Mouse (Mus musculus) natural killer cell, adult 2 months (primary cell): ENCODE measurements around the gene Cggbp1.
A peak's percentile ranks its signal among the peaks of the same experiment; 100 is the strongest.

Source experiments
- DNase-seq, 2 experiments: peaks; one replicate each; pipeline ENCODE4 v3.0.0; 2022; ENCODE audit warnings: low spot score in 2 of 2

Gene Cggbp1

DNA sequence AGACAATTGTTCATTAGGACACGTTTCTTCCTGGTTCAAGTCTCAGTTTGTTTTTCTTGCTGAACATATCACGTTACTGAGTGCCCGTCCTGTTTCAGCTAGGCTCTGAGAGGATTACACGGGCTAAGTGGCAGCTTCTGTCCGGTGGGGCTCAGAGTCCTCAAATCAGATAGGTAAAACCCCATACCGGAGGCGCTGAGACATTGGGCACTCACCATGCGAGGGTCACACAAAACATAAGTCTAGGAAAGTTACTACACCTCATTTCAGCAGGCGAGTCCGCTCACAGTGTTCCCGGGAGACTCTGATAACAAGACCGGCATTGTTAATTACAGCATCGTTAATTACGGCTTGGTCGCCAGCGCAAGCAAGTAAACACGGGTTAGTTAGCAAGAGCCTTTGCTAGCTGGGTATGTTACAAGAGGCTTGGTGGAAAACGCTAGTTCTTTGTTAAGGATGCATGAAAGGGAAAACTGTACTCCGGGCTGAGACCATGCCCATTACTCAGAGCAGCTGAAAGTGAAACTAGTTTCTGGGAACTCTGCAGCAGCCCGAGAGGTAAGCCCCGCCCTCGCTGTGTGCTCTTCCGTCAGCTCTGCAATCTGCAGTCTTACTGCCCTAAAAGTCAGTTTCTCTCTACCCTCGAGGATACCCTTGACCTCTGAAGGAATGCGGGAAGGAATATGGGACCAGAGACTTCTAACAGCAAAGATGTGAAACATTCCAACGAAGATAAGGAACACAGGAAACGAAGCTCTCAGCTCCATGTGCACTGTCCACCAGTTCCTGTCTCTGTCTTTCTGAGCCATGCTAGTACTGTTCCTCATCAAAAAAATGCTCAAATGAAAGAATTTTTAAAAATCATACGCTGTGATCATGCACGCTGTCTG lies 21.9 kb downstream of the Cggbp1 start:
- peak; percentile 63 to 69 for DNase-seq

DNA sequence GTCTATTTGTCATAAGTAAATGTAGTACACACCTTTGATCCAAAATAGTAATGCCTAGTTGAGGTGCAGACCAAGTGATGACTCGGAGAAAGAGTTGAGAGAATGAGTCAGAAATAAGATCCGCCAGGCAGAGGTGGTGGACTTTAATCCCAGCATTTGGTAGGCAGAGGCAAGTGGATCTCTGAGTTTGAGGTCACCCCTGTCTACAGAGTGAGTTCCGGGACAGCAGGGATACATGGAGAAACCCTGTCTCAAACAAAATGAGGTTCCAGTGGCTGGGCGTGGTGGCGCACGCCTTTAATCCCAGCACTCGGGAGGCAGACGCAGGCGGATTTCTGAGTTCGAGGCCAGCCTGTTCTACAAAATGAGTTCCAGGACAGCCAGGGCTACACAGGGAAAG lies 23.6 kb downstream of the Cggbp1 start:
- DNase-seq = no peak

DNA sequence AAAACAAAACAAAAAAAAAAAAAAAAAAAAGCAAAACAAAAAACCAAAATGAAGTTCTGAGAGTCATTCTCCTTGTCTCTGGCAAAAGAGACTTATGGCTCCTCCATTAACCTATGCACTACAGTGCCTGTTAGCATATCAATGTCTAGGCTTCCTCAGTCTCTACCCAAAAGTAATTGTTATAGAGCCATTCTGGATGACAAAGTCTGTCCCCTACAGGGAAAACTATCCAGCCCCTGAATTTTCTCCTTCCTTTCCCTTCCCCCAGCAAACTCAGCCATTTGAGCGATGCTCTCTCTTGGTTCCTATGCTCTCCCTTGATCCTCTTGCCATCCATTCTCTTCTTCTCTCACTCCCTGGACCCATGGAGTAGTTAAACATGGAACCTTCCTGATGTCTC lies 24.0 kb downstream of the Cggbp1 start:
- no peak for DNase-seq

DNA sequence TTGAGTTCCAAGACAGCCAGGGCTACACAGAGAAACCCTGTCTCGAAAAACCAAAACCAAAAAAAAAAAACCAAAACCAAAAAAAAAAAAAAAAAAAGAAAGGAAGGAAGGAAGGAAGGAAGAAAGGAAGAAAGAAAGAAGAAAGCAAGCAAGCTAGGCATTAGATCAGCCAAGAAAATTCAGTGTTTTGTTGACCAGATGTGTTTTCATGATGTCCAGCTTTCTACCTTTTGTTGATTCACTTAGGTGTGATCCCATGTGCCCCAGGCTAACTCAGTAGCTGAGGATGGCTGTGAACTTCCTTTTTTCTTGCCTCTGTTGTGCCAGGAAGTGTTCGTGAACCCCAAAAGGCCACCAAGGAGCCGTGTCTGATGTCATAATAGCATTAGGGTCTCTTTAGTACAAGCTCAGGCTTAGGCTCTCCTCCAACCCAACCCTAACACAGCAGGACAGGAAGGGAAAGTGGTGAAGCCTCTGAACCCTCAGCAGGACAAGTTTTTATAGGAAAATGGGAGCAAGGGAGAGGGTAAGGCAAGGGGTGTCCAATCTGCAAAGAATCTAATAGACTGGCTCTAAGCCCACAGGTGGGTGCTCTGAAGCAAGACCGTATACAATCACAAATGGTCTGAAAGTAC lies 25.0 kb downstream of the Cggbp1 start:
- no peak for DNase-seq

DNA sequence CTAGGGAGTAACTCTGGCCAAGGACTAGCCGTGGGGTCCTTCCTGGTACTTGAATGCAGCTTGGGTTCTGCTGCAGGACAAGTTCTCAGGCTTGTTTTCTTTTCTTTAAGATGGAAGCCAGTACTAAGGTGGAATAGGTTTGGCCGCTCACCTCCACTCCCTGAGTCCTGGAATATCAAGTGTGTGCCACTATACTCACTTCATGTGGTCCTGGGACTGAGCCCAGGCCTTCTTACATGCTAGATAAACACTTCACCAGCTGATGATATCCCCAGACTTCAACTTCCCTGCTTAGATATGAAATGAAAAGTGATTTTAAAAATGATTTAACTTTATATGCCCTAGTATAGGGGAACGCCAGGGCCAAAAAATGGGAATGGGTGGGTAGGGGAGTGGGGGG lies 25.5 kb downstream of the Cggbp1 start:
- DNase-seq = no peak

DNA sequence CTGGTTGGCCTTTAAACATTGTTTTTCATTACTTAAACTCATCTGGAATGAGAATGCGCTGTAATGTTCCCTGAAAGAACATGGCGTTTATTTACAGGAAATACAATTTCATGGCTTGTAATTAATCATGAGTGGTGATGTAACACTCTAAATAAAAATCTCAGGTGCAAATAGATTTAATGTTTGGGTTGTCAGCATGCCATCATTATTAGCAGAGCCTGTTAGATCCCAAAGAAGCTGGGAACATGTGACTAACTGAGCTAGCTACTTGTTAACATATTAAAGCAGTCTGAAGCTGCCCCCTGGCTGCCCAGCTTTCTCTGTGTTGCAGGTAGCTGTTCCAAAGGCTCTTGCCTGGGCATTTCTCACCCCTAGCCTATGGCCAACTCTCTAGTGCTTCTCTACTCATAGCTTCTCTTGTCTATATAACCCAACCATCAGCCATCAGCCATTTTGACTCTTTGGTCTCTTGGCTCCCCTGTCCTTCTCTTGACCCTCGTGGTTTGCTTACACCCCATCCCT lies 26.9 kb downstream of the Cggbp1 start:
- no peak for DNase-seq

DNA sequence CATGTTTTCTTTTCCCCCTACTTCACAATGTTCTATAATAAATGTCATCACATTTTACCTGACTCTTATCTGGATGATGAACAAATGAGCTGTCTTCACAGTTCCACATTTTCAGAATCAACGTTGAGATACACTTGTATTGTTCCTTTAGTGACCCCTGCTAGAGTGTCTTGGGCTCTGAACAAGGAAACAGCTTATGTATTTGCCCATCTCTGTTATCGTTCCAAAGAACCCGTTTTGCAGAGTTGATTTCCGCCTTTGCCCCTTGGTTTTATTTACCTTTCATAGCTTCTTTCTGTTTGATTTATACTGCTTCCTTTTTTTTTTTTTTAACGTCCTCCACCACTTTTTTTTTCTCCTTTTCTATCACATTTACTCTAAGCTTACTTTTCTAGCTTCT lies 27.9 kb downstream of the Cggbp1 start:
- DNase-seq = no peak

DNA sequence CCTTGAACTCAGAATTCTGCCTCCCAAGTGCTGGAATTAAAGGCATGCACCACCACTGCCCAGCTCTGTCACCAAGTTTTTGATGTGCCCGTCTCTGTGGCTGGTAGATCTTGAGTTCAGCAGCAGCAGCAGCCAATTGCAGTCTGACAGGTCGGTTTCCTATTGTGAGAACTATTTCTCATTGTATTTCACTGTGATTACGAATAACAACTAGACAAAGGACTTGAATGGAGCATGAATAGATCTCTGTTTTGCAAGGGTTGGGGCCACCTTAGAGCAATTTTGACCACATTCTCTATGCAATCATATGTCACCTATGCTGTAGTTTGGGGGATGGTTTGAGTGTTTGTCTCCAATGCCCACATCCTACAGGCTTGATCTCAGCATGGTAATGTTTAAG lies 29.2 kb downstream of the Cggbp1 start:
- no peak for DNase-seq

DNA sequence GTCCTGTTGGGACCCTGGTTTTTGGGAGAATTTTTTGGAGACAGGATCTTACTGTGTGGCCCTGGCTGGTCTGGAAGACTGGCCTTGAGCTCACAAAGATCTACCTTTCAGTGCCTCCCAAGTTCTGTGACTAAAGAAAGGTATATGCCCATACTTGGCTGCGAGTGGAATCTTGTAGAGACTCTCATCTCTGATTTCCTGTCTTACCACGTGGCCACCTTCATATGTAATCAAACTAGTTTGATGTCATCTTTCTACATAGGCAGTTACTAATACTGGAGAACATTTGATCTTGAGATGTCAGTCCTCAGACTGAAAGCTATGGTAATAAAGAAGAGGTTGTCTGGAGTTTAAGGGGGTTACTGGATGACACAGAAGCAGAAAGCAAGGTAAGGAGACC lies 29.6 kb downstream of the Cggbp1 start:
- DNase-seq = no peak

DNA sequence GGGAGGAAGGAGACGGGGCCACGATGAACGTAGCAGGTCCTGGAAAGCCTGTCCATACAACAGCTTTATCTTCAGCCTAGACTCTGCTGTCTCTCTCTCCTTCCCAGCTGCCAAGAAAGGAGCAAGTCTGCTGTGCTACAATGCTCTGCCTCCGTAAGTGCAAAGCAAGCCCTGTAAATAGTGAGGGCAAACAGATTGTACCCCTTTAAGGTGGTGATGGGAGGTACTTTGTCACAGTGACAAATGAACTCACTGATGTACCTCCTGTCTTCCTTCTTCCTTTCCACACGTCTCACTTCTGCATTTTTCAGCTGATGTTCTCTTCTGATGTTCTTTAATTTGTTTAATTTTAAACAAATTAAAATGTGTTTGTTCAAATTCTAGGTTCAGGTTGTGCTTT lies 32.1 kb downstream of the Cggbp1 start:
- no peak for DNase-seq

DNA sequence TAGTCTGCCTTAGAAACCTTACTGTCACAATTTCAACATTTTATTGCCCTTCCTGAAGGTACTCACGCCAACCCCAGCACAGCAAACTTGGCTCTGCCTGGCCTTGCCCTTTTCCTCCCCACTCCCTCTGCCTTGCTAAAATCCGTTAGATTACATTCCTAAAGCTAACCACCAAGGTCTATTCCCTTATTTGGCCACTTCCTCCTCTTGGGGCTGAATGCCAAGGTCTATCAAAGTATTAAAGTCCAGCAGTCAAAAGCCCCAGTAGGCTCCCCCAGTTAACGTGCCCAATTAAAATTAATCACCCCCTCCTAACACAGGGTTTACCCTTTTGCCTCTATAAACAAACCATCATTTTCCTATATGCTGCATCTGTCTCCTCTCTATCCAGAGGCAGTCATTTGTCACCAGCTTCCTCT lies 32.6 kb downstream of the Cggbp1 start:
- no peak for DNase-seq

DNA sequence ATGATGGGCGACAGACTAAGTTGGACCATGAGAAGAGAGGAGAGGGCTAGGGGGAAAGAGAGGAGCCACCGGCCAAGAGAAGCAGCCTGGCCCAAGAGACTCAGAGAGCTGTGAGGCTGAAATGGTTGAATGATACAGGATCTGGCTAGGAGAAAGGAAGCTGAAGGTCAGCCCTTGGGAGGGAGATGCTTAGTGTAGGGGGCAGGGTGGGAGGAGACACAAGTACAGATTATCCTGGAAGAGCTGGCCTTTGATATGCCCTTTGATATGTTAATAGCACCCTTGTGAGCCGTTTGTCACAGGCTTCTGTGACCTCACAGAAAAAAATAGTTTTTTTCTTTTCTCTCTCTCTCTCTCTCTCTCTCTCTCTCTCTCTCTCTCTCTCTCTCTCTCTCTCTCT lies 33.3 kb downstream of the Cggbp1 start:
- no peak for DNase-seq

DNA sequence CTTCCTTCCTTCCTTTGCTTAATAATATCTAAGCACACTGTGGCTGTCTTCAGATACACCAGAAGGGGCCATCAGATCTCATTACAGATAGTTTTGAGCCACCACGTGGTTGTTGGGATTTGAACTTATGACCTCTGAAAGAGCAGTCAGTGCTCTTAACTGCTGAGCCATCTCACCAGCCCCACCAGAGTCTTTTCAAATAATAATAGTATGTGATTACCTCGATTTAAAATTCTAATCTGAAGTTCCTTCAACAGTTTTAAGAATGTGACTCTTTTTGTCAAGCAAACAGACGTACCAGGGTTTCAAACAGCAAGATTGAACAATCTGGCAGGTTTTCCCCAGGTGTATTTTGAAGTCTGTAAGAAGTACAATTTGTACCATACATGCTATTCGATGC lies 33.8 kb downstream of the Cggbp1 start:
- DNase-seq = no peak

DNA sequence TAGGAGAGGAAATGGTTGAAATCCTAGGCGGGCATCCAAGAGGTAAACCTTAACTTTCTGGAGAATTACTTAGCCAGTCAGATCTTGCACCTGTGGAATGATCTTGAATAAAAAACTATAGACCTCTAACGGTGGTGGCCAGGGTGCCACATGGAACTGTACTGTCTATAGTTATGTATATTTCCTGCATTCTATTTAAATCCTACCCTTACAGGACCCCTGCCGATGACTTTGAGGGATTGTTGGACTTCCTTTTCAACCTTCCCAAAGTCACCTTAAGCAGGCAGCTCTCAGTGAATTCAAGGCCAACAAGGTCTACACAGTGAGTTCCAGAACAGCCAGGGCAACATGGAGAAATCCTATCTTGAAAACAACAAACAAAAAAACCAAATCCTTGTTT lies 37.7 kb downstream of the Cggbp1 start:
- no peak for DNase-seq

DNA sequence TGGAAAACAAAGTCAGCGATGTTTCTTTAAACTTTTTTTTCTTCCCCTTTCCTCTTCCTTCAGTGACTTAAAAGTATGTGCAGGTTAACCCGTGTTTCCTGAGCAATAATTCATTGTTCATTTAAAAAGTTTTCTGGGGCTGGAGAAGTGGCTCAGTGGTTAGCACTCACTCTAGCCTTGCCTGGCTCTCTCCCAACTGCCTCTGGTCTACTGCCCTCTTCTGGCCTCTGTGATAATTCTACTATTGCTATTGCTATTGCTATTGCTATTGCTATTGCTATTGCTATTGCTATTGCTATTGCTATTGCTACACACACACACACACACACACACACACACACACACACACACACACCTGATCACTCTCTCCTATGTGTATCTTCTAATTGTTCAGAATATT lies 47.3 kb downstream of the Cggbp1 start:
- peak; percentile 30 to 32 for DNase-seq

DNA sequence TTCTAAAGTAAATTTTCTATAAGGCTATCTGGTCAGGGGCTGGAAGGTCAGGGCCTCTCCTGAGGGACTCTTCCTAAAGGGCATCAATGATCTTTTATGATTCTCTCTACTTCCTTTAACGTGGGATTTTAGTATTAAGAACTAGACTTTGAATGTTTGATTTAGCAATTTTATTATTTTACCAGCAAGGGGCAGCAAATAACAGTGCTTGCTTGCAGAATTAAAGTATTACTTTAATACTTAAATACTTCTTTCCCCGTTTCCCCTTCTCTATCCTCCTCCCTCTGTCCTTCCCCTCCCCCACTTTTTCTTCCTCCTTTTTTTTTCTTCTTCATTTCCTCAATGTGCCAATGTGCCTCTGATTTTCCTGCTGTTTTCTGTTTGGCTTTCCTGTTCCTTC lies 51.5 kb downstream of the Cggbp1 start:
- no peak for DNase-seq

DNA sequence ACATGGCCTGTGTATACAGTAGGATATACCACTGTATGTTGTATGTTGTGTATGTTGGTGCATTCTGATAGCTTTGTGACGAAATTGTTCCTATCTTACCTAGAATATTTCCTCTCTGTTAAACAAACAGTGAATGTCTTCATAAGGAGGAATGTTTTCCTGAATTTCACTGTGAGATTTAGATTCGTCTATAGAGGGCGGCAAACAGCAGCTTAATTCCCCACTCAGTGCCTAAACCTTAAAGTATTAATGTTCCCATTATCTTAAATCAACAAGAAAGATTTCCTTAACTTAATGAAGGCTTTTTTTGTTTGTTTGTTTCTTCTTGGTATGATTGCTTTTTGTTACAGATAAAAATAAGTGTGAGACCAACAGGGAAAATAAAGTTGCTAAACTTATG lies 55.3 kb downstream of the Cggbp1 start:
- DNase-seq = no peak

DNA sequence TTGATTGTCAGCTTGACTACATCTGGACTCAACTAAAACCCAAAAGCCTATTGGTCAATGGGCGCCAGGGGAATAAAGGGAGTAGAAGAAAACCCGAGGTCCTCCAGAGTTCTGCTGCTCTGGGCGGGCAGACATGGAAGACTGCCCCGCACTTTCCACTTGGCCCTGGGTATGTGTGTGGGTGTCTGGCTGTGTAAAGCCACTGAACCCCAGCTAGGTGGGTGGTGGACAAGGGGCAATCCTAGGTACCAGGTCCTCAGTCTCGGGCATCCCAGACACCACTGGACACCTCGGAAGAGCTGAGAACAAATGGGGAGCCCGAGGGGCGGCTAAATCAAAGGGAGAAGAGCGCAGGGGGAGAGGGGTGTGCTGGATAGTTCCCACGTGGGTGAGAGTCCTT lies 57.0 kb downstream of the Cggbp1 start:
- no peak for DNase-seq
